Mouse (Mus musculus) ES-Bruce4 (cell line): ENCODE measurements around the gene Man2c1. TPM values are rescaled to one million over a fixed set of nuclear protein-coding genes. Genes with fewer than 3 reads are reported as not detected.

Experiments used
- H3K27ac ChIP-seq: 2 replicates; pipeline ENCODE4 v1.5.1; 2012; ENCODE audit warnings: low read length, inconsistent platforms; ENCODE audit not compliant: insufficient read depth
- H3K27me3 ChIP-seq: 2 replicates; pipeline ENCODE4 v1.6.1; 2012; ENCODE audit warnings: mild to moderate bottlenecking, low read length, inconsistent platforms; ENCODE audit not compliant: control insufficient read depth, poor library complexity, insufficient read depth, severe bottlenecking
- H3K36me3 ChIP-seq: 2 replicates; pipeline ENCODE4 v1.6.1; 2012; ENCODE audit warnings: inconsistent platforms, mild to moderate bottlenecking, low read length, moderate library complexity; ENCODE audit not compliant: control insufficient read depth, poor library complexity, insufficient read depth, severe bottlenecking
- H3K4me1 ChIP-seq: one replicate; pipeline ENCODE4 v1.8.1; 2011; ENCODE audit warnings: low read length; ENCODE audit not compliant: control insufficient read depth, insufficient read depth
- H3K4me3 ChIP-seq: 2 replicates; pipeline ENCODE4 v1.5.1; 2011; ENCODE audit warnings: low read depth, mild to moderate bottlenecking, low read length
- H3K9ac ChIP-seq: 2 replicates; pipeline ENCODE4 v1.6.1; 2012; ENCODE audit warnings: low read depth, mild to moderate bottlenecking, inconsistent platforms; ENCODE audit not compliant: poor library complexity, severe bottlenecking
- H3K9me3 ChIP-seq: replicated peaks from 2 replicates; pipeline ENCODE4 v1.6.1; 2012; ENCODE audit warnings: mild to moderate bottlenecking, low read length, inconsistent platforms; ENCODE audit not compliant: control insufficient read depth, poor library complexity, insufficient read depth, severe bottlenecking
- CTCF ChIP-seq: IDR thresholded peaks from one replicate; pipeline ENCODE4 v1.8.1; 2011; ENCODE audit warnings: low read depth, low read length
- EP300 ChIP-seq: IDR thresholded peaks from 2 replicates; pipeline ENCODE4 v1.6.1; 2011; ENCODE audit warnings: low read depth, low read length; ENCODE audit not compliant: insufficient read depth
- POLR2A ChIP-seq: IDR thresholded peaks from one replicate; pipeline ENCODE4 v1.8.1; 2011; ENCODE audit warnings: low read length; ENCODE audit not compliant: insufficient read depth
- polyA plus RNA-seq: library from polyadenylated mRNA; stranded (reverse); fragments of >200 nt; gene quantifications from 2 replicates; pipeline ENCODE4 v1.2.4, GENCODE M21; 2011; ENCODE audit warnings: low read depth; ENCODE audit not compliant: missing spikeins, insufficient read depth, insufficient read length

The Man2c1 gene
- polyA plus RNA-seq, 1 experiment: 79.9 TPM

GRCm38 (mm10) chr9:57152331-57152730, 21.8 kb downstream of the Man2c1 start:
- no peak for TF ChIP-seq EP300
- H3K9me3 ChIP-seq: no peaks in the 10 kb centered on the region
- H3K27ac ChIP-seq: no peak overlapping the region
- no peaks in the 10 kb centered on the region for H3K36me3 ChIP-seq
- no peak overlapping the region for H3K4me3 ChIP-seq
- H3K4me1 ChIP-seq: no peaks in the 10 kb centered on the region
- H3K27me3 ChIP-seq: no peaks in the 10 kb centered on the region
- no peak overlapping the region for H3K9ac ChIP-seq

GRCm38 (mm10) chr9:57156383-57156782, 25.9 kb downstream of the Man2c1 start:
- no peaks in the 10 kb centered on the region for H3K4me1 ChIP-seq
- H3K36me3 ChIP-seq: no peaks in the 10 kb centered on the region
- H3K27ac ChIP-seq: no peak overlapping the region
- no peaks in the 10 kb centered on the region for H3K9me3 ChIP-seq
- H3K9ac ChIP-seq: no peak overlapping the region
- no peaks in the 10 kb centered on the region for H3K27me3 ChIP-seq
- H3K4me3 ChIP-seq: no peak overlapping the region
- TF ChIP-seq EP300 (no peak), POLR2A (no peak), CTCF (no peak)

- Histone ChIP-seq H3K9ac (no peak overlapping the region), H3K4me3 (no peak overlapping the region), H3K27ac (no peak overlapping the region), H3K4me1 (no peaks in the 10 kb centered on the region), H3K36me3 (no peaks in the 10 kb centered on the region), H3K27me3 (no peaks in the 10 kb centered on the region), H3K9me3 (no peaks in the 10 kb centered on the region)
- TF ChIP-seq EP300 (no peak), CTCF (no peak), POLR2A (no peak)
These were observed 26.3 kb downstream of the Man2c1 start for GRCm38 (mm10) chr9:57156823-57157222.

- Histone ChIP-seq H3K27ac (no peak overlapping the region), H3K27me3 (no peaks in the 10 kb centered on the region), H3K4me3 (peak overlapping the region; percentile 93), H3K9me3 (no peaks in the 10 kb centered on the region), H3K4me1 (no peaks in the 10 kb centered on the region), H3K9ac (peak overlapping the region; percentile 68), H3K36me3 (no peaks in the 10 kb centered on the region)
- TF ChIP-seq POLR2A (no peak), EP300 (no peak), CTCF (no peak)
These were observed 27.0 kb downstream of the Man2c1 start for GRCm38 (mm10) chr9:57157499-57157898.

GRCm38 (mm10) chr9:57158013-57158470, 27.6 kb downstream of the Man2c1 start, which contains the start of gene Commd4:
TSS of gene Commd4 (minus strand) at chr9:57158331.
- TF ChIP-seq EP300: peak; percentile 39; the same call in 1 of the 2 replicates
- TF ChIP-seq CTCF: no peak
- H3K4me3 ChIP-seq: peak within 1 kb of the TSS; percentile 93
- peaks cover 2% of the 10 kb centered on the region for H3K4me1 ChIP-seq
- H3K9me3 ChIP-seq: no peaks in the 10 kb centered on the region
- H3K36me3 ChIP-seq: no peaks in the 10 kb centered on the region
- peak within 1 kb of the TSS; percentile 68 for H3K9ac ChIP-seq
- H3K27me3 ChIP-seq: no peaks in the 10 kb centered on the region
- no peak within 1 kb of the TSS for H3K27ac ChIP-seq

- H3K9me3 ChIP-seq: no peaks in the 10 kb centered on the region
- H3K4me3 ChIP-seq: peak overlapping the region; percentile 93; the same call in 1 of the 2 replicates
- no peaks in the 10 kb centered on the region for H3K36me3 ChIP-seq
- H3K9ac ChIP-seq: no peak overlapping the region
- H3K27ac ChIP-seq: no peak overlapping the region
- H3K27me3 ChIP-seq: no peaks in the 10 kb centered on the region
- TF ChIP-seq EP300 (no peak), POLR2A (no peak), CTCF (no peak)
- H3K4me1 ChIP-seq: peaks cover 2% of the 10 kb centered on the region
These were observed 28.0 kb downstream of the Man2c1 start for GRCm38 (mm10) chr9:57158506-57158905.
